Mouse (Mus musculus): ENCODE measurements at regions not wholly inside any gene's neighbourhood (a gene's known extent, or its start where the extent isn't known, plus 50 kb on each side); places are given as distances from the start of the nearest gene placed in this dataset.

DNA sequence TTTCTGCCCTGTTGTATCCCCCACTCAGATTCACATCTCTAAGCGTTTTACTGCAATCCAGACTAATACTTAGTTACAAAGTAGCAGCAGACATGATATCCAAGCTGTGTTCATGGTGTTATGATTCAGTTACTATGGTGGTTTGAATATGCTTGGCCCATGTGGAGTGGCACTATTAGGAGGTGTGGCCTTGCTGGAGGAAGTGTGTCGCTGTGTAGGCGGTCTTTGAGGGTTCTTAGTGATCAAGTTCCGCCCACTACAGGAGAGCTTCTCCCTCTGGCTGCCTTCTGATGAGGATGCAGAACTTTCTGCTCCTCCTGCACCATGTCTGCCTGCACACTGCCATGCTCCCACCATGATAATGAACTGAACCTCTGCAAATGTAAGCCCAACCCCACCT lies 162.8 kb downstream of the Gadd45g start:
- Histone ChIP-seq H3K4me2 (no peak overlapping the region), H3K9me3 (no peaks in the 10 kb centered on the region), H3K27ac (no peak overlapping the region), H3K9ac (no peak overlapping the region), H3K4me3 (replicated peaks) (no peak overlapping the region), H3K36me3 (replicated peaks) (no peaks in the 10 kb centered on the region), H3K4me1 (peaks cover 5% of the 10 kb centered on the region), H3K27me3 (peaks cover 14% of the 10 kb centered on the region)
- ATAC-seq (ENCODE audit: low FRiP score) = no peak
- WGBS = 89% methylated on average over 4 of the region's 4 CpGs

- Histone ChIP-seq H3K9ac (no peak overlapping the region), H3K36me3 (replicated peaks) (no peaks in the 10 kb centered on the region), H3K9me3 (no peaks in the 10 kb centered on the region), H3K27ac (no peak overlapping the region), H3K4me3 (replicated peaks) (no peak overlapping the region), H3K4me1 (peaks cover 10% of the 10 kb centered on the region), H3K4me2 (no peak overlapping the region), H3K27me3 (peaks cover 14% of the 10 kb centered on the region)
- WGBS = 91% methylated on average over 6 of the region's 6 CpGs
- ATAC-seq (ENCODE audit: low FRiP score) = no peak
Observed at GRCm38 (mm10) chr13:52009766-52010165, 163.3 kb downstream of the Gadd45g start.

- no peak for ATAC-seq (ENCODE audit: low FRiP score)
- Histone ChIP-seq H3K9ac (no peak overlapping the region), H3K9me3 (no peaks in the 10 kb centered on the region), H3K36me3 (replicated peaks) (no peaks in the 10 kb centered on the region), H3K4me2 (no peak overlapping the region), H3K27me3 (peaks cover 14% of the 10 kb centered on the region), H3K4me1 (peaks cover 22% of the 10 kb centered on the region), H3K4me3 (replicated peaks) (no peak overlapping the region), H3K27ac (no peak overlapping the region)
- 72% methylated on average over 3 of the region's 3 CpGs for WGBS
Observed at GRCm38 (mm10) chr13:52011001-52011400, 164.5 kb downstream of the Gadd45g start.

GRCm38 (mm10) chr13:52013182-52013581 lies 166.7 kb downstream of the Gadd45g start:
- H3K36me3 ChIP-seq (replicated peaks) = no peaks in the 10 kb centered on the region
- WGBS = 77% methylated on average over 1 of the region's 1 CpGs
- H3K9ac ChIP-seq = no peak overlapping the region
- H3K27ac ChIP-seq = no peak overlapping the region
- H3K9me3 ChIP-seq = no peaks in the 10 kb centered on the region
- peaks cover 27% of the 10 kb centered on the region for H3K27me3 ChIP-seq
- ATAC-seq (ENCODE audit: low FRiP score) = no peak
- no peak overlapping the region for H3K4me3 ChIP-seq (replicated peaks)
- H3K4me2 ChIP-seq = no peak overlapping the region
- peaks cover 22% of the 10 kb centered on the region for H3K4me1 ChIP-seq

GRCm38 (mm10) chr13:52013757-52014156 lies 167.3 kb downstream of the Gadd45g start:
- H3K36me3 ChIP-seq (replicated peaks) = no peaks in the 10 kb centered on the region
- H3K4me1 ChIP-seq = peaks cover 22% of the 10 kb centered on the region
- WGBS = 66% methylated on average over 2 of the region's 2 CpGs
- ATAC-seq (ENCODE audit: low FRiP score) = no peak
- H3K9me3 ChIP-seq = no peaks in the 10 kb centered on the region
- no peak overlapping the region for H3K9ac ChIP-seq
- no peak overlapping the region for H3K4me2 ChIP-seq
- H3K27ac ChIP-seq = no peak overlapping the region
- peaks cover 23% of the 10 kb centered on the region for H3K27me3 ChIP-seq
- H3K4me3 ChIP-seq (replicated peaks) = no peak overlapping the region

- H3K4me2 ChIP-seq = no peak overlapping the region
- no peaks in the 10 kb centered on the region for H3K36me3 ChIP-seq (replicated peaks)
- H3K27ac ChIP-seq = peak overlapping the region; percentile 69
- 52% methylated on average over 7 of the region's 7 CpGs for WGBS
- H3K4me3 ChIP-seq (replicated peaks) = no peak overlapping the region
- peaks cover 26% of the 10 kb centered on the region for H3K27me3 ChIP-seq
- H3K9ac ChIP-seq = no peak overlapping the region
- H3K4me1 ChIP-seq = peaks cover 22% of the 10 kb centered on the region
- H3K9me3 ChIP-seq = no peaks in the 10 kb centered on the region
- ATAC-seq (ENCODE audit: low FRiP score) = peak; percentile 25; the same call in 1 of the 2 replicates
Observed at GRCm38 (mm10) chr13:52014566-52014965, 168.1 kb downstream of the Gadd45g start.

DNA sequence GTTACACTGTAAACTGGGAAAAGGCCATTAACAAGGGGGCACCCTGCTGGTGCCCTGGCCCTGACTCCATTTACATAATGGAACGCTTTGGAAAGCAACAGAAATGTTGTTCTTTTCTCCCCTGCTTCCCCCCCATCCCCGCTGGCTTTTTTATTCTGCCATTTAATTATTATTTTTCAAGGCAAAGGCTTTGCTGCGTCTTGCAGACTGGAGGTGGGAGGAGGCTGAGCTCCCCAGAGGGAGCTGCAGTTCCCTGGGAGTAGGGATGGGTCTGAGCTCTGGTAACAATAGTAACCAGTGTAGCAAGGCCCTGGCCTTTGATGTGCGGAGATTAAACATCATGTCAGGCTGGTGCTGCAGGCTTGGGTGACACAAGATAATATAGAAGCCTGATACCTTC lies 168.6 kb downstream of the Gadd45g start:
- peak overlapping the region; percentile 8; the same call in 1 of the 2 replicates for H3K4me2 ChIP-seq
- WGBS = 3% methylated on average over 4 of the region's 4 CpGs

DNA sequence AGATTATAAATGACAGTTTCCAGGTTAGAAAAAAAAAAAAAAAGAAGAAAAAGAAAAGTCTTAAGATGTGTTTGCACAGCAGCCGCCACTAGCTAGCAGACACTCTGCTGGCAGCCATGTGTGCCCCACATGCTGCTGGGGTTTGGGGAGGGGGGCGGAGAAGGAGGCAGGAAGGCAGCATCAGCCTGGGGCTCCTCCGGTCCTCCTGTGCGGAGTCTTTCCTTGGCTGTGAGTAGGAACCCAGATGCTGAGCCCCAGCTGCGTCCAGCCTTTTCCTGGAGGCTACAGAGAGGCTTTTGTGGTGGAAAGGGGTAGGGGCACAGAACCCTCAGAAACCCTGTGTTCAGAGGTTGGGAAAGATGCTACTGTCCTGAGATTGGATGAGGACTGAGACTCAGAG lies 169.0 kb downstream of the Gadd45g start:
- ATAC-seq (ENCODE audit: low FRiP score) = no peak
- Histone ChIP-seq H3K4me2 (peak overlapping the region; percentile 8), H3K4me3 (replicated peaks) (no peak overlapping the region), H3K4me1 (peaks cover 22% of the 10 kb centered on the region), H3K27me3 (peaks cover 30% of the 10 kb centered on the region), H3K9ac (no peak overlapping the region), H3K9me3 (no peaks in the 10 kb centered on the region), H3K27ac (peak overlapping the region; percentile 69), H3K36me3 (replicated peaks) (no peaks in the 10 kb centered on the region)
- WGBS = 16% methylated on average over 5 of the region's 5 CpGs

More for the DNA sequence above, 168.6 kb downstream of the Gadd45g start:
- peaks cover 26% of the 10 kb centered on the region for H3K27me3 ChIP-seq
- H3K9me3 ChIP-seq = no peaks in the 10 kb centered on the region
- H3K4me1 ChIP-seq = peaks cover 22% of the 10 kb centered on the region
- H3K36me3 ChIP-seq (replicated peaks) = no peaks in the 10 kb centered on the region
- no peak overlapping the region for H3K9ac ChIP-seq
- H3K27ac ChIP-seq = peak overlapping the region; percentile 69
- ATAC-seq (ENCODE audit: low FRiP score) = peak; percentile 75
- H3K4me3 ChIP-seq (replicated peaks) = no peak overlapping the region

GRCm38 (mm10) chr13:52017598-52018190 lies 171.2 kb downstream of the Gadd45g start:
- Histone ChIP-seq H3K9me3 (no peaks in the 10 kb centered on the region), H3K4me2 (no peak overlapping the region), H3K9ac (no peak overlapping the region), H3K4me1 (peaks cover 35% of the 10 kb centered on the region), H3K36me3 (replicated peaks) (no peaks in the 10 kb centered on the region), H3K27me3 (peaks cover 24% of the 10 kb centered on the region), H3K27ac (no peak overlapping the region), H3K4me3 (replicated peaks) (no peak overlapping the region)
- no peak for ATAC-seq (ENCODE audit: low FRiP score)
- WGBS = 88% methylated on average over 11 of the region's 11 CpGs

- ATAC-seq (ENCODE audit: low FRiP score) = no peak
- H3K4me3 ChIP-seq (replicated peaks) = no peak overlapping the region
- no peaks in the 10 kb centered on the region for H3K36me3 ChIP-seq (replicated peaks)
- no peak overlapping the region for H3K4me2 ChIP-seq
- peaks cover 31% of the 10 kb centered on the region for H3K4me1 ChIP-seq
- peaks cover 20% of the 10 kb centered on the region for H3K27me3 ChIP-seq
- no peak overlapping the region for H3K9ac ChIP-seq
- H3K9me3 ChIP-seq = no peaks in the 10 kb centered on the region
- 90% methylated on average over 8 of the region's 8 CpGs for WGBS
- H3K27ac ChIP-seq = no peak overlapping the region
Observed at GRCm38 (mm10) chr13:52019647-52020046, 173.2 kb downstream of the Gadd45g start.

DNA sequence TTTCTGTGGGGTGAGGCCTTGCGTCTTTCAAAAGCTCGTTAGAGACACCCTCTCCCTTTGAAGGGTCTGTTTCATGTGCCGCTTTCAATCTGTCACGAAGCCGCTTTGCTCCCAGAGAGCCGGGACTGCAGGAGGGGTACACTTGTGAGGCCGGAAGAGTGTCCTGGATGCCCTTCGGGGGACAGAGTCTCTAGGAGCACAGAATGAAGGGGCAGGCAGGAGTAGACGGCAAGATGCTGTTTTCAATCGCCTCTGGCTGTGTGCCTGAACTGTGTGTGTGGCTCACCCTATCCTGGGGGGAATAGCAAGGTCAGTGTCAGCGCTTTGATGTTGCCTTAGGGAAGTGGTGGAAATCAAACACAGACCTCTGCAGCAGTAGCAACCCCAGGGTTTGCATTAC lies 174.7 kb downstream of the Gadd45g start:
- Histone ChIP-seq H3K27me3 (peaks cover 20% of the 10 kb centered on the region), H3K9ac (no peak overlapping the region), H3K4me1 (peaks cover 31% of the 10 kb centered on the region), H3K4me2 (no peak overlapping the region), H3K9me3 (no peaks in the 10 kb centered on the region), H3K27ac (no peak overlapping the region), H3K36me3 (replicated peaks) (no peaks in the 10 kb centered on the region), H3K4me3 (replicated peaks) (no peak overlapping the region)
- WGBS = 25% methylated on average over 11 of the region's 11 CpGs
- ATAC-seq (ENCODE audit: low FRiP score) = no peak

DNA sequence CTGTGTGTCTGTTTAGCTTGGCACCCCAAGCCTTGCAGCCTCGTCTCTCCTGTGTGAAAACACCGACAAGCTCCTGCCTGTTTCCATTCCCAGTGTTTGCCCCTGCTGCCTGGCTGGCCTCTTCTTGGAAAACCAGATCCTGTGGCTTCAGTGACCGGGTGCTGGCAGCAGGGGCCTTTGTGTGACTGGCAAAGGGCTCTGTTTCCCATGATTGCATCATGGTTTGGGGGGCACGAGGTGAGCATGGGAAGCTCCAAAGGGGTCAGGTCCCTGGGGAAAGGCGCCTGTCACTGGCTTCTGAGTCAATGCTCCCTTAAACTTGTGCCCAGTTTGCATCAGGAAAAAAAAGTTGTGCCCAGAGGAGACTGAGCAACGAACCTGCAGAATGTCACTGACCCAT lies 175.3 kb downstream of the Gadd45g start:
- Histone ChIP-seq H3K27ac (no peak overlapping the region), H3K4me2 (no peak overlapping the region), H3K4me3 (replicated peaks) (no peak overlapping the region), H3K9me3 (no peaks in the 10 kb centered on the region), H3K36me3 (replicated peaks) (no peaks in the 10 kb centered on the region), H3K27me3 (peaks cover 16% of the 10 kb centered on the region), H3K4me1 (peaks cover 31% of the 10 kb centered on the region), H3K9ac (no peak overlapping the region)
- no peak for ATAC-seq (ENCODE audit: low FRiP score)
- 69% methylated on average over 6 of the region's 6 CpGs for WGBS

- peaks cover 33% of the 10 kb centered on the region for H3K4me1 ChIP-seq
- H3K9me3 ChIP-seq = no peaks in the 10 kb centered on the region
- no peaks in the 10 kb centered on the region for H3K36me3 ChIP-seq (replicated peaks)
- H3K27ac ChIP-seq = no peak overlapping the region
- 82% methylated on average over 4 of the region's 4 CpGs for WGBS
- no peak overlapping the region for H3K4me3 ChIP-seq (replicated peaks)
- peaks cover 9% of the 10 kb centered on the region; the same call in 1 of the 2 replicates for H3K27me3 ChIP-seq
- ATAC-seq (ENCODE audit: low FRiP score) = no peak
- no peak overlapping the region for H3K4me2 ChIP-seq
- H3K9ac ChIP-seq = no peak overlapping the region
Observed at GRCm38 (mm10) chr13:52022529-52022928, 176.1 kb downstream of the Gadd45g start.
